In the genomic region with DNA sequence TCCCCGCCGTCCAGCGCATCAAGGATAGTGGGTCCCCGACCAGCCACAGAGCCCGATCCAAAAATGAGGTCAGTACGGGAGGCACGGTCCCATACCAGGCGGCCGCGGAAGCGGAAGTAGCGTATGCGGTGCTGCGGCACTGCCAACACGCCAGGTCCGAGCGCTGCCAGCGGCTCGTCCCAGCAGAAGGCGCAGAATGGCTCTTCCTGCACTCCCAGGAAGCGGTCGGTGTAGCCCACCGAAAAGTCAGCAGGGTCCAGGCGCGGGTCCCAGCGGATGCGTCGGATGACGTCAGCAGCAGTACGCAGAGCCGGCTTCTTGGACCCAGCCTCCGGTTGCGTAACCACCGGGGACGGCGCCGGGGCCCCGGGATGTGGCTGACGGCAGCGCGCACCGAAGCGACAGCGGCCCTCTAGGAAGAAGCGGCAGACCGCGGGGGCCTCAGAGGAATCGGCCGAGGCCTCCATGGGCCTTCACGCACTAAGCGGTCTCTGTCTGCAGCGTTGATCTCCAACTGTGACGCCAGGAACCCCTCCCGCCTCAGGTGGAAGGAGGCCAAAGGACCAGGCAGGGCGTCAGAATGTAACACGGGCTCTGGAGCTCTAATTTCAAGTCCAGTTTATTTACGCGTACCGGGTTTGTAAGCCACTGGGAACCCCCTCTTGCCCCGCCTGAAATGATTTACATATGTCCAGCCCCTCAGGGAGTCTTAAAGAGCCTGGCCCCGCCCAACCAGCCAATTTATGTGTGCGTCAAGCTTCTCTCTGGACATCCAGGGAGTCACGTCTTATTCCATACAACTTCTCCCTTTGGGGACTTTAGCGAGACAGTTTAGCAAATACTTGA, we compare ENCODE assay signal across 8 mouse cellular contexts. TPM values are rescaled to one million over a fixed set of nuclear protein-coding genes. Genes with fewer than 3 reads are reported as not detected.
DNase-seq lines count a peak whose midpoint lies in the region; ATAC-seq and TF ChIP-seq lines count a peak whose summit lies in the region.

No protein-coding gene starts in this region.

- in situ Hi-C loops in CH12.LX (cut with MboI; ENCODE audit: low pct_ligation_motif_present, low pct_unique_long_range_greater_than_20kb, low sequenced_read_pairs) = no loop called here

- peak overlapping the region; percentile 99 for H3K4me2 ChIP-seq in CH12.LX (ENCODE audit: insufficient read depth, low read depth, poor library complexity, severe bottlenecking)
- peak overlapping the region; percentile 96 for H3K4me2 ChIP-seq in forebrain, embryonic 11.5 days (ENCODE audit: low read depth, low read length, severe bottlenecking)
- H3K4me2 ChIP-seq in heart, postnatal 0 days (ENCODE audit: low read depth, low read length) = peak overlapping the region; percentile 86
- peak overlapping the region; percentile 98 for H3K4me2 ChIP-seq in liver, postnatal 0 days (ENCODE audit: low read depth, low read length)
- H3K4me2 ChIP-seq in neural tube, embryonic 13.5 days = peak overlapping the region; percentile 73

- no peak for TF ChIP-seq EP300 in CH12.LX (IDR thresholded peaks at IDR 0.05; ENCODE audit: low read length)
- TF ChIP-seq EP300 in heart, postnatal 0 days (IDR thresholded peaks at IDR 0.05; ENCODE audit: low read depth) = no peak
- TF ChIP-seq EP300 in liver, postnatal 0 days (IDR thresholded peaks at IDR 0.05; ENCODE audit: low read depth) = no peak

- peaks cover 15 to 36% of the 10 kb centered on the region in 2 experiments for H3K4me1 ChIP-seq in CH12.LX (ENCODE audit: control insufficient read depth in 1 of 2, insufficient read depth in 2 of 2)
- peaks cover 7% of the 10 kb centered on the region; the same call in 1 of the 2 replicates for H3K4me1 ChIP-seq in forebrain, embryonic 11.5 days (replicated peaks; ENCODE audit: control insufficient read depth, insufficient read depth, low read length)
- peaks cover 21% of the 10 kb centered on the region for H3K4me1 ChIP-seq in heart, postnatal 0 days (ENCODE audit: control insufficient read depth, insufficient read depth)
- H3K4me1 ChIP-seq in liver, postnatal 0 days (ENCODE audit: insufficient read depth) = peaks cover 26% of the 10 kb centered on the region
- peaks cover 35% of the 10 kb centered on the region for H3K4me1 ChIP-seq in neural tube, embryonic 13.5 days (replicated peaks)
- peaks cover 32% of the 10 kb centered on the region for H3K4me1 ChIP-seq in testis, adult 2 months (ENCODE audit: control insufficient read depth, insufficient read depth, low read length)

- under 1% methylated on average over 64 of the region's 64 CpGs for WGBS in forebrain, embryonic 11.5 days
- under 1% methylated on average over 64 of the region's 64 CpGs for WGBS in heart, postnatal 0 days
- WGBS in liver, postnatal 0 days (ENCODE audit: insufficient replicate concordance) = under 1% methylated on average over 58 of the region's 64 CpGs
- under 1% methylated on average over 64 of the region's 64 CpGs for WGBS in neural tube, embryonic 13.5 days

- TF ChIP-seq RAD21 in CH12.LX (IDR thresholded peaks at IDR 0.05; ENCODE audit: low read depth, low read length) = no peak

- H3K4me3 ChIP-seq in CH12.LX (replicated peaks in 1 of 3; ENCODE audit: low read depth in 2 of 3, low read length in 2 of 3, poor library complexity in 1 of 3) = peak overlapping the region; percentile 76 to 85 (median 83)
- peak overlapping the region; percentile 69 for H3K4me3 ChIP-seq in forebrain, embryonic 11.5 days (ENCODE audit: low read depth, low read length)
- peak overlapping the region; percentile 64 for H3K4me3 ChIP-seq in heart, postnatal 0 days (ENCODE audit: low read depth, low read length)
- peak overlapping the region; percentile 82 for H3K4me3 ChIP-seq in liver, postnatal 0 days (ENCODE audit: low read depth, low read length)
- H3K4me3 ChIP-seq in neural tube, embryonic 13.5 days = peak overlapping the region; percentile 55
- H3K4me3 ChIP-seq in testis, adult 2 months (ENCODE audit: control insufficient read depth, low read depth, low read length) = peak overlapping the region; percentile 93

- no peaks in the 10 kb centered on the region for H3K9me3 ChIP-seq in CH12.LX (replicated peaks; ENCODE audit: low read length)
- H3K9me3 ChIP-seq in forebrain, embryonic 11.5 days (ENCODE audit: control insufficient read depth, low read length) = no peaks in the 10 kb centered on the region
- H3K9me3 ChIP-seq in heart, postnatal 0 days (replicated peaks; ENCODE audit: control insufficient read depth, low read length) = no peaks in the 10 kb centered on the region
- no peaks in the 10 kb centered on the region for H3K9me3 ChIP-seq in liver, postnatal 0 days (ENCODE audit: low read length)
- H3K9me3 ChIP-seq in neural tube, embryonic 13.5 days = no peaks in the 10 kb centered on the region

- peaks cover 37 to 41% of the 10 kb centered on the region in 2 experiments for H3K36me3 ChIP-seq in CH12.LX (replicated peaks in 1 of 2; ENCODE audit: control insufficient read depth in 1 of 2, insufficient read depth in 1 of 2, low read length in 1 of 2)
- H3K36me3 ChIP-seq in forebrain, embryonic 11.5 days (ENCODE audit: control insufficient read depth, insufficient read depth, low read length) = peaks cover 22% of the 10 kb centered on the region; the same call in 1 of the 2 replicates
- peaks cover 31% of the 10 kb centered on the region for H3K36me3 ChIP-seq in heart, postnatal 0 days (replicated peaks; ENCODE audit: control insufficient read depth, insufficient read depth, low read length)
- H3K36me3 ChIP-seq in liver, postnatal 0 days (replicated peaks; ENCODE audit: insufficient read depth, low read length) = peaks cover 35% of the 10 kb centered on the region
- H3K36me3 ChIP-seq in neural tube, embryonic 13.5 days = peaks cover 40% of the 10 kb centered on the region
- H3K36me3 ChIP-seq in testis, adult 2 months (ENCODE audit: control insufficient read depth, insufficient read depth, low read length) = no peaks in the 10 kb centered on the region; the same call in none of the 2 replicates

- H3K27me3 ChIP-seq in CH12.LX (replicated peaks) = no peaks in the 10 kb centered on the region
- peaks cover 17% of the 10 kb centered on the region for H3K27me3 ChIP-seq in forebrain, embryonic 11.5 days (ENCODE audit: control insufficient read depth, insufficient read depth, low read length)
- 0 out of 2 replicates have a peak, but pooled peaks cover 7% of the 10 kb centered on the region for H3K27me3 ChIP-seq in heart, postnatal 0 days (ENCODE audit: control insufficient read depth, insufficient read depth, low read length)
- H3K27me3 ChIP-seq in liver, postnatal 0 days (ENCODE audit: insufficient read depth, low read length) = 0 out of 2 replicates have a peak, but pooled peaks cover 3% of the 10 kb centered on the region
- peaks cover 42% of the 10 kb centered on the region for H3K27me3 ChIP-seq in neural tube, embryonic 13.5 days
- H3K27me3 ChIP-seq in testis, adult 2 months (ENCODE audit: control insufficient read depth, insufficient read depth, low read length) = no peaks in the 10 kb centered on the region

- dilution Hi-C loops in CH12.LX (cut with MboI; ENCODE audit: extremely low pct_ligation_motif_present, extremely low pct_unique_long_range_greater_than_20kb, low sequenced_read_pairs) = no loop called here

- no peak for TF ChIP-seq CTCF in CH12.LX (conservative IDR thresholded peaks at IDR 0.05 in 1 of 2, IDR thresholded peaks at IDR 0.05 in 1 of 2; ENCODE audit: low read depth in 2 of 2, low read length in 2 of 2)
- no peak for TF ChIP-seq CTCF in heart, postnatal 0 days (IDR thresholded peaks at IDR 0.05; ENCODE audit: low read depth)
- TF ChIP-seq CTCF in liver, postnatal 0 days (IDR thresholded peaks at IDR 0.05; ENCODE audit: low read depth) = no peak
- TF ChIP-seq CTCF in testis, adult 2 months (IDR thresholded peaks at IDR 0.05; ENCODE audit: control insufficient read depth, insufficient read depth, insufficient replicate concordance, low read depth, low read length) = no peak

- H3K9ac ChIP-seq in CH12.LX (ENCODE audit: insufficient read depth, low read depth) = peak overlapping the region; percentile 70
- H3K9ac ChIP-seq in forebrain, embryonic 11.5 days (ENCODE audit: low read length) = peak overlapping the region; percentile 65
- peak overlapping the region; percentile 72 for H3K9ac ChIP-seq in heart, postnatal 0 days (replicated peaks; ENCODE audit: low read depth, low read length)
- peak overlapping the region; percentile 86 for H3K9ac ChIP-seq in liver, postnatal 0 days (replicated peaks)
- peak overlapping the region; percentile 76 for H3K9ac ChIP-seq in neural tube, embryonic 13.5 days

- peak; percentile 90 for DNase-seq in CH12.LX (ENCODE audit: extremely low read depth)
- peak; percentile 85 for DNase-seq in c-Kit-positive CD71-positive TER-119-negative erythroid progenitor cells, embryonic 14.5 days (ENCODE audit: low read depth)
- DNase-seq in forebrain, embryonic 11.5 days (ENCODE audit: low spot score) = peak; percentile 81
- peak; percentile 84 for DNase-seq in heart, postnatal 0 days (ENCODE audit: low spot score)
- peak; percentile 77 to 85 for DNase-seq in kidney, postnatal 4 days
- peak; percentile 83 for DNase-seq in liver, postnatal 0 days

- peak; percentile 68 for TF ChIP-seq POLR2A in CH12.LX (IDR thresholded peaks at IDR 0.05; ENCODE audit: low read depth, low read length)
- no peak; the same call in none of the 2 replicates for TF ChIP-seq POLR2A in testis, adult 2 months (IDR thresholded peaks at IDR 0.05; ENCODE audit: control insufficient read depth, low read depth, low read length)

- H3K27ac ChIP-seq in CH12.LX (ENCODE audit: insufficient read depth, low read depth) = peak overlapping the region; percentile 95
- peak overlapping the region; percentile 53 for H3K27ac ChIP-seq in forebrain, embryonic 11.5 days (ENCODE audit: low read depth, low read length)
- peak overlapping the region; percentile 91 for H3K27ac ChIP-seq in heart, postnatal 0 days (ENCODE audit: low read depth)
- H3K27ac ChIP-seq in liver, postnatal 0 days (ENCODE audit: low read depth) = peak overlapping the region; percentile 97
- H3K27ac ChIP-seq in neural tube, embryonic 13.5 days (replicated peaks) = peak overlapping the region; percentile 88
- H3K27ac ChIP-seq in testis, adult 2 months (ENCODE audit: control insufficient read depth, insufficient read depth, low read depth, low read length) = peak overlapping the region; percentile 89

- H3K79me2 ChIP-seq in CH12.LX (replicated peaks; ENCODE audit: control insufficient read depth, extremely low read depth, insufficient read depth, poor library complexity, severe bottlenecking) = peaks cover 2% of the 10 kb centered on the region; the same call in 1 of the 2 replicates

- peak; percentile 73 for ATAC-seq in forebrain, embryonic 11.5 days (replicated peaks; ENCODE audit: low FRiP score)
- ATAC-seq in heart, postnatal 0 days (ENCODE audit: insufficient read depth, low read depth) = peak; percentile 77
- peak; percentile 56 for ATAC-seq in liver, postnatal 0 days
- ATAC-seq in neural tube, embryonic 13.5 days (ENCODE audit: low read depth) = peak; percentile 77

RNA-seq across cellular contexts. Expression of a gene that starts 0.7 kb away (rescaled TPM):
- total RNA-seq in CH12.LX (2012; rRNA removed) (1.2 and 1.8 TPM in 2 replicates), CH12.LX (2014; rRNA removed) (0.70 and 1.2 TPM in 2 replicates)
- 1.1 and 1.3 TPM in 2 replicates for polyA plus RNA-seq in CH12.LX (2012; ENCODE audit: insufficient read length, low read depth)
- 1.6 and 2.7 TPM in 2 replicates for polyA plus RNA-seq in forebrain, embryonic 11.5 days (2014; fragmentation: Nextera tagmentation; extraction: Ambion mirVana)
- total RNA-seq in heart, postnatal 0 days (2014; rRNA removed; ENCODE audit: low replicate concordance) = 0.27 and 3.1 TPM in 2 replicates
- 3.6 and 3.8 TPM in 2 replicates for polyA plus RNA-seq in heart, postnatal 0 days (2015; fragmentation: Nextera tagmentation; extraction: Ambion mirVana)
- polyA plus RNA-seq in liver, postnatal 0 days (2015; fragmentation: Nextera tagmentation; extraction: Ambion mirVana) = 2.8 TPM in 2 replicates
- 4.6 TPM in 2 replicates for polyA plus RNA-seq in neural tube, embryonic 13.5 days (2015; fragmentation: Nextera tagmentation; extraction: Ambion mirVana)
- polyA plus RNA-seq in testis, adult 2 months (2012; rRNA removed) = 5.1 and 5.7 TPM in 2 replicates

RNA-seq across cellular contexts. Expression of a gene that starts 12.6 kb away (rescaled TPM):
- 28.6 and 33.5 TPM in 2 replicates for total RNA-seq in CH12.LX (2012; rRNA removed)
- 17.6 and 23.2 TPM in 2 replicates for total RNA-seq in CH12.LX (2014; rRNA removed)
- polyA plus RNA-seq in CH12.LX (2012; ENCODE audit: insufficient read length, low read depth) = 46.6 and 48.7 TPM in 2 replicates
- polyA plus RNA-seq in forebrain, embryonic 11.5 days (2014; fragmentation: Nextera tagmentation; extraction: Ambion mirVana) = 77.4 and 77.5 TPM in 2 replicates
- 112 and 139 TPM in 2 replicates for total RNA-seq in heart, postnatal 0 days (2014; rRNA removed; ENCODE audit: low replicate concordance)
- 12.9 and 16.0 TPM in 2 replicates for polyA plus RNA-seq in heart, postnatal 0 days (2015; fragmentation: Nextera tagmentation; extraction: Ambion mirVana)
- 9.1 and 9.7 TPM in 2 replicates for polyA plus RNA-seq in liver, postnatal 0 days (2015; fragmentation: Nextera tagmentation; extraction: Ambion mirVana)
- polyA plus RNA-seq in neural tube, embryonic 13.5 days (2015; fragmentation: Nextera tagmentation; extraction: Ambion mirVana) = 78.0 and 79.6 TPM in 2 replicates
- 469 and 559 TPM in 2 replicates for polyA plus RNA-seq in testis, adult 2 months (2012; rRNA removed)

RNA-seq across cellular contexts. Expression of a gene that starts 15.2 kb away (rescaled TPM):
- total RNA-seq in CH12.LX (2012; rRNA removed) (3.1 and 4.2 TPM in 2 replicates), CH12.LX (2014; rRNA removed) (2.0 and 2.1 TPM in 2 replicates)
- 1.4 and 1.5 TPM in 2 replicates for polyA plus RNA-seq in CH12.LX (2012; ENCODE audit: insufficient read length, low read depth)
- polyA plus RNA-seq in forebrain, embryonic 11.5 days (2014; fragmentation: Nextera tagmentation; extraction: Ambion mirVana) = 16.2 and 17.8 TPM in 2 replicates
- 34.0 and 37.4 TPM in 2 replicates for total RNA-seq in heart, postnatal 0 days (2014; rRNA removed; ENCODE audit: low replicate concordance)
- polyA plus RNA-seq in heart, postnatal 0 days (2015; fragmentation: Nextera tagmentation; extraction: Ambion mirVana) = 21.0 and 25.0 TPM in 2 replicates
- polyA plus RNA-seq in liver, postnatal 0 days (2015; fragmentation: Nextera tagmentation; extraction: Ambion mirVana) = 8.2 and 12.1 TPM in 2 replicates
- polyA plus RNA-seq in neural tube, embryonic 13.5 days (2015; fragmentation: Nextera tagmentation; extraction: Ambion mirVana) = 8.6 and 8.9 TPM in 2 replicates
- polyA plus RNA-seq in testis, adult 2 months (2012; rRNA removed) = 17.9 and 19.2 TPM in 2 replicates

RNA-seq across cellular contexts. Expression of a gene that starts 30.2 kb away (rescaled TPM):
- total RNA-seq in CH12.LX (2012; rRNA removed) (0.08 and 0.13 TPM in 2 replicates), CH12.LX (2014; rRNA removed) (not detected in 2 replicates)
- 0.16 and 0.17 TPM in 2 replicates for polyA plus RNA-seq in CH12.LX (2012; ENCODE audit: insufficient read length, low read depth)
- polyA plus RNA-seq in forebrain, embryonic 11.5 days (2014; fragmentation: Nextera tagmentation; extraction: Ambion mirVana) = 87.3 and 96.0 TPM in 2 replicates
- total RNA-seq in heart, postnatal 0 days (2014; rRNA removed; ENCODE audit: low replicate concordance) = 4.2 and 5.0 TPM in 2 replicates
- 0.45 and 1.1 TPM in 2 replicates for polyA plus RNA-seq in heart, postnatal 0 days (2015; fragmentation: Nextera tagmentation; extraction: Ambion mirVana)
- polyA plus RNA-seq in liver, postnatal 0 days (2015; fragmentation: Nextera tagmentation; extraction: Ambion mirVana) = 1.9 and 3.2 TPM in 2 replicates
- 137 and 141 TPM in 2 replicates for polyA plus RNA-seq in neural tube, embryonic 13.5 days (2015; fragmentation: Nextera tagmentation; extraction: Ambion mirVana)
- polyA plus RNA-seq in testis, adult 2 months (2012; rRNA removed) = 59.3 and 70.0 TPM in 2 replicates

Comparison
In these comparisons a context has a peak if more than half of its experiments do, and no peak if none do; other contexts are left out.
1. Peak in every context shown above with its lines: DNase-seq, ATAC-seq, H3K4me3 ChIP-seq and H3K27ac ChIP-seq.